Mouse (Mus musculus) cerebellum, postnatal 4 days (tissue): Measurements from ENCODE around the gene Oaz1.
A peak's percentile ranks its signal among the peaks of the same experiment; 100 is the strongest.

Experiments
- DNase-seq, 2 experiments: peaks; one replicate each; pipeline ENCODE4 v3.0.0; 2022; ENCODE audit warnings: low spot score in 2 of 2, mixed read lengths in 1 of 2

The Oaz1 gene

DNA sequence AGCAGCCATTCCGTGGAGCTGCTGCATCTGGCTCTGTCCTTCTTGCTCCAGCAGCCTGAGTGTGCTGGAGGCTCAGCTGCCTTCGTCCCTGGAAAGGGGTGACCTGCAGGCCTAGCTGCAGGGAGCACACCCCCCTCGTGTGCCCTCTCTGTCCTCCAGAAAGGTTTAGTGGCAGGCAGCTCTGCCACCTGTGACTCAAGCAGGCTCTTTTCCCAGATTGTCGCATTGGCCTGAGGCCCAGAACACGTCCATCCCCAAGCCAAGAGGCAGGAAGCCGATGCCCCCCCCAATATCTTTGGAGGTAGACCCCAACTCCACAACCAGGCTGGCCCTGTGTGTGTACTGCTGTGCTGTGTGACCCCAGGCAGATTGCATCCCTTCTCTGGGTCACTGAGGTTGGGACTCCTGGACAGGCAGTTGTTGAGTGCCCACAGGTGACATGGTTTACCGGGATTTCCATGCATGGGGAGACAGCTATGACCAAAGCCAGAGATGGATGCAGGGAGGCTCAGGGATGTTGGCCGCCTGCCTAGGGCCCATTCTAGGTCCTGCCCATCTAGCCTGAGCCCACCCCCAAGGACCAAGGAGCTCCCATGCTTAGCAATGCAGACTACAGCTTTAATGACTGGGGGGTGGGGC lies 18.7 kb downstream of the Oaz1 start:
- no peak for DNase-seq

- no peak for DNase-seq
Observed at GRCm38 (mm10) chr10:80845732-80846131, 19.3 kb downstream of the Oaz1 start.

GRCm38 (mm10) chr10:80848571-80848970 lies 22.1 kb downstream of the Oaz1 start:
- DNase-seq, result no peak

GRCm38 (mm10) chr10:80854913-80855748 lies 28.7 kb downstream of the Oaz1 start, which contains the start of the genes Lsm7 and Sppl2b:
Gene Lsm7, minus strand, starts transcription at chr10:80855209.
Gene Sppl2b, plus strand, starts transcription at chr10:80855275.
- peak; percentile 97 to 98 for DNase-seq

GRCm38 (mm10) chr10:80855749-80856073 lies 29.3 kb downstream of the Oaz1 start:
- DNase-seq, result no peak

- DNase-seq, result no peak
Observed at GRCm38 (mm10) chr10:80856267-80856666, 29.8 kb downstream of the Oaz1 start.

GRCm38 (mm10) chr10:80856908-80857307 lies 30.5 kb downstream of the Oaz1 start:
- DNase-seq, result no peak

GRCm38 (mm10) chr10:80857386-80857785 lies 30.9 kb downstream of the Oaz1 start:
- DNase-seq, result no peak

DNA sequence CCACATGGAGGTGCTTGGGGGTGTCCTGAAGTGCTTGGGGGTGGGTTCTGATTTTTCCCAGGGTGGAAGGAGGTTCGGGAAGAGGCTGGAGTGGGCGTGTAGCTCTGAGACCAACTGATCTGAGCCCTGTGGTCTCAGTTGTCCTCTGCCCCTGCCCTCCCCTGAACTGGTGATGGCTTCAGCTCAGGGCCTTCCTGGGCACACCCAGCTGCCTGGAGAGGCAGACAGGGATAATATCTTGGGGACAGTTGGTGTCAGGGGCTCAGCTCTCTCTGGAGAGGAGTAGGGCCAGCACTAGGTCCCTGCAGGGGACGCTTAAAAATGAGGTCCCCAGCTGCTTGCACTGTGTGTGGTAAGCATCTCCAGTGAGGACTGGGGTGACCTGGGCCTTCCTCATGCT lies 31.4 kb downstream of the Oaz1 start:
- DNase-seq, result no peak

- DNase-seq, result no peak
Observed at GRCm38 (mm10) chr10:80858350-80858935, 32.0 kb downstream of the Oaz1 start.

- no peak for DNase-seq
Observed at GRCm38 (mm10) chr10:80862305-80862704, 35.8 kb downstream of the Oaz1 start.

- DNase-seq, result peak in 1 of 2 experiments; percentile 30
Observed at GRCm38 (mm10) chr10:80864446-80864845, 38.0 kb downstream of the Oaz1 start.

DNA sequence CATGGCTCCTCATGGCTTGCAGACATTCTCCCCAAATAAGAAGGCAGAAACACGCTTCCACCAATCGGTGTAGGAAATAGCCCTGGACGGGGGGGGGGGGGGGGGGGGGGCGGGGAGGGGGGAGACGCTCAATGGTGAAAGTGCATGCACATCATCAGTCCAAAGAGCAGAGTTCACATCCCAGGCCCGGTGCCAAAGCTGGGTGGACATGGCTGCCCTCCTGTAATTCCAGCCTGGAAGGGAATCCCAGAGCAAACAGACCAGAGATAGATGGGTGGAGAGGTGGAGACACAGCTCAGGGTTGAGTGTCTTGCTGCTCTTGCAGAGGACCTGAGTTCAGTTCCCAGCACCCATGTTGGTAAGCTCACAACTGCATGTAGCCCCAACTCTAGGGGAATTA lies 44.5 kb downstream of the Oaz1 start:
- DNase-seq, result no peak

GRCm38 (mm10) chr10:80871581-80871980 lies 45.1 kb downstream of the Oaz1 start, which contains the start of gene Tmprss9:
Gene Tmprss9, plus strand, starts transcription at chr10:80871848.
- no peak for DNase-seq

GRCm38 (mm10) chr10:80874035-80874434 lies 47.6 kb downstream of the Oaz1 start:
- DNase-seq, result no peak

DNA sequence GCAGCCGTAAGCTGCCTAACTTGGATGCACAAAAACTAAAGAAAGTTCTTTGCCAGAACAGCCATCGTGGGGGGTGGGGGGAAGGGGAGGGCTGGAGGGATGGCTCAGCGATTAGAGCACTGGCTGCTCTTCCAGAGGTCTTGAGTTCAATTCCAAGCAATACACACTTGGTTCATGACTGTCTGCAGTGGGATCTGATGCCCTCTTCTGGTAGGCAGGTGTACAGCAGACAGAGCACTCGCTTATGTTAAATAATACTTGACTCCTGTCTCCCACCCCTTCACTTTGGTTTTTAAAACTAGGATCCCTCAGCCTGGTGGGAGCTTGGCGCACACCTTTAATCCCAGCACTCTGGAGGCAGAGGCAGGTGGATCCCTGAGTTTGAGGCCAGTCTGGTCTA lies 49.6 kb downstream of the Oaz1 start:
- DNase-seq, result peak in 1 of 2 experiments; percentile 62

DNA sequence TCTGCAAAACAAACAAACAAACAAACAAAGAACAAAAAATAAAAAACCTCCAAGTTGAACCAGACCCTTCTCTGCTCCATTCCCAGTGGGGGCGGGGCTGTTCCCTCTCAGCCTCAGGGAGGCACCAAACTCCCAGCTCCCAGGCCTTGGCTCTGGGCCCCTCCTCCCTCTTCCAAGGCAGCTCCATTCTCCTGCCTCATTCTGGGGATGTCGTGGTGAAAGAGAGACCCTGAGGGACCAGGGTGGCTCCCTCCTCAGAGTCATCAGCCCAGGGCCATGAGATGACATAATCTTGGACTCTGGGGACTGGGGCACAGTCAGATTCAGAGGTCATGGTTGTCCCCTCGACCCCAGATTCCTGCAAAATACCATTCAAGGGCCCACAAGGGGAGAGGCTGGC lies 50.1 kb downstream of the Oaz1 start:
- DNase-seq, result no peak
